Mouse (Mus musculus): ENCODE results near the gene Cks2. TPM values are rescaled to one million over a fixed set of nuclear protein-coding genes. Genes with fewer than 3 reads are reported as not detected.

The Cks2 gene
- polyA plus RNA-seq, 1 experiment from 2014 or later: 183 TPM

GRCm38 (mm10) chr13:51696481-51696880, 51.4 kb downstream of the Cks2 start:
- ATAC-seq (ENCODE audit: low FRiP score): no peak
- Histone ChIP-seq H3K9ac (no peak overlapping the region), H3K36me3 (peaks cover 4% of the 10 kb centered on the region; the same call in 1 of the 2 replicates), H3K4me1 (no peaks in the 10 kb centered on the region), H3K4me3 (no peak overlapping the region), H3K27ac (no peak overlapping the region), H3K27me3 (no peaks in the 10 kb centered on the region), H3K9me3 (replicated peaks) (no peaks in the 10 kb centered on the region), H3K4me2 (replicated peaks) (no peak overlapping the region)

GRCm38 (mm10) chr13:51697455-51697854, 52.4 kb downstream of the Cks2 start:
- WGBS: 81% methylated on average over 6 of the region's 6 CpGs
- no peaks in the 10 kb centered on the region for H3K27me3 ChIP-seq
- no peak for ATAC-seq (ENCODE audit: low FRiP score)

DNA sequence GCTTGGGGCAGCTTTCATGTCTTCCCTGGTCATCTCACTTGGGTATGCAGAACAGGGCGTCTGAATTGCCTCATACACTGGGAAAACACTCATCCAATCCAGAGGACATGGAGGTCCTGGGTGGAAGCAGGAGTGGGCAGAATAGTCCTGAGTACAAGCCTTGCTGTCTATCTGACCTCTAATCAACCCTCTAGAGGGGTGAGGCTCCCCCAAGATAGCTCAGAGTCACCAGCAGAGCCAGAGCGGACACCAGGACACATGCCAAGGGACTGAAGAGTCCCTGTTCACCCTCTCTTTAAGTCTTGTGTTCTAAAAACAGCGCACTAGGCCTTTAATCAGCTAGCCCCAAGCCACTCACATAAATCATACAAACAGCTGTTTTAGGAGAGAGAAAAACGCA, 52.9 kb downstream of the Cks2 start:
- no peak for ATAC-seq (ENCODE audit: low FRiP score)
- no peak overlapping the region for H3K9ac ChIP-seq
- peaks cover 6% of the 10 kb centered on the region; the same call in 1 of the 2 replicates for H3K36me3 ChIP-seq
- no peak overlapping the region for H3K4me3 ChIP-seq
- no peak overlapping the region for H3K4me2 ChIP-seq (replicated peaks)
- 77% methylated on average over 4 of the region's 4 CpGs for WGBS
- H3K27me3 ChIP-seq: no peaks in the 10 kb centered on the region
- H3K27ac ChIP-seq: no peak overlapping the region
- no peaks in the 10 kb centered on the region for H3K9me3 ChIP-seq (replicated peaks)
- no peaks in the 10 kb centered on the region for H3K4me1 ChIP-seq

More at GRCm38 (mm10) chr13:51697455-51697854, 52.4 kb downstream of the Cks2 start:
- no peak overlapping the region for H3K9ac ChIP-seq
- 0 out of 2 replicates have a peak, but pooled peaks cover 5% of the 10 kb centered on the region for H3K36me3 ChIP-seq
- H3K4me3 ChIP-seq: no peak overlapping the region
- H3K4me2 ChIP-seq (replicated peaks): no peak overlapping the region
- no peaks in the 10 kb centered on the region for H3K9me3 ChIP-seq (replicated peaks)
- H3K27ac ChIP-seq: no peak overlapping the region
- H3K4me1 ChIP-seq: no peaks in the 10 kb centered on the region

- no peak overlapping the region for H3K9ac ChIP-seq
- no peaks in the 10 kb centered on the region for H3K27me3 ChIP-seq
- H3K4me1 ChIP-seq: no peaks in the 10 kb centered on the region
- no peak for ATAC-seq (ENCODE audit: low FRiP score)
- H3K4me3 ChIP-seq: no peak overlapping the region
- 94% methylated on average over 3 of the region's 3 CpGs for WGBS
- no peak overlapping the region for H3K27ac ChIP-seq
- peaks cover 8% of the 10 kb centered on the region; the same call in 1 of the 2 replicates for H3K36me3 ChIP-seq
- H3K9me3 ChIP-seq (replicated peaks): no peaks in the 10 kb centered on the region
- no peak overlapping the region for H3K4me2 ChIP-seq (replicated peaks)
Observed at GRCm38 (mm10) chr13:51698318-51698717, 53.3 kb downstream of the Cks2 start.

Other genes starting within 250 kb of the Cks2 start
- 56.8 and 64.5 TPM in 2 replicates for gene S1pr3, start 236.6 kb upstream of the Cks2 start, polyA plus RNA-seq (2016; fragmentation: Nextera tagmentation; extraction: Ambion mirVana)
- 5.1 and 7.0 TPM in 2 replicates for gene Shc3, start 75.8 kb upstream of the Cks2 start, polyA plus RNA-seq (2016; fragmentation: Nextera tagmentation; extraction: Ambion mirVana)
- gene Secisbp2, start 6.5 kb downstream of the Cks2 start, polyA plus RNA-seq (2016; fragmentation: Nextera tagmentation; extraction: Ambion mirVana): 28.9 and 34.4 TPM in 2 replicates
- 7.2 and 7.7 TPM in 2 replicates for gene Sema4d, start 148.5 kb downstream of the Cks2 start, polyA plus RNA-seq (2016; fragmentation: Nextera tagmentation; extraction: Ambion mirVana)
- 163 and 181 TPM in 2 replicates for gene Gadd45g, start 201.4 kb downstream of the Cks2 start, polyA plus RNA-seq (2016; fragmentation: Nextera tagmentation; extraction: Ambion mirVana)

Data from hindbrain, embryonic 12.5 days (tissue).